Mouse (Mus musculus): ENCODE measurements at regions not wholly inside any gene's neighbourhood (a gene's known extent, or its start where the extent isn't known, plus 50 kb on each side); places are given as distances from the start of the nearest gene placed in this dataset.
A peak's percentile ranks its signal among the peaks of the same experiment; 100 is the strongest.

- no peak overlapping the region for H3K27ac ChIP-seq
- H3K4me2 ChIP-seq, result no peak overlapping the region
- H3K36me3 ChIP-seq (replicated peaks), result no peaks in the 10 kb centered on the region
- H3K27me3 ChIP-seq, result no peaks in the 10 kb centered on the region
- no peaks in the 10 kb centered on the region for H3K4me1 ChIP-seq
- H3K4me3 ChIP-seq (replicated peaks), result no peak overlapping the region
- 76% methylated on average over 6 of the region's 6 CpGs for WGBS
- H3K9ac ChIP-seq, result no peak overlapping the region
- ATAC-seq (ENCODE audit: low FRiP score), result no peak
- H3K9me3 ChIP-seq, result no peaks in the 10 kb centered on the region
Measured at GRCm38 (mm10) chr12:27283964-27284363, 58.4 kb downstream of the Sox11 start.

GRCm38 (mm10) chr12:27261965-27262364 lies 80.4 kb downstream of the Sox11 start:
- Histone ChIP-seq H3K4me2 (no peak overlapping the region), H3K9me3 (no peaks in the 10 kb centered on the region), H3K27me3 (no peaks in the 10 kb centered on the region), H3K9ac (no peak overlapping the region), H3K4me1 (no peaks in the 10 kb centered on the region), H3K36me3 (replicated peaks) (no peaks in the 10 kb centered on the region), H3K27ac (no peak overlapping the region), H3K4me3 (replicated peaks) (no peak overlapping the region)
- ATAC-seq (ENCODE audit: low FRiP score), result no peak

- Histone ChIP-seq H3K27ac (no peak overlapping the region), H3K4me2 (no peak overlapping the region), H3K4me1 (no peaks in the 10 kb centered on the region), H3K9me3 (no peaks in the 10 kb centered on the region), H3K9ac (no peak overlapping the region), H3K4me3 (replicated peaks) (no peak overlapping the region), H3K27me3 (no peaks in the 10 kb centered on the region), H3K36me3 (replicated peaks) (no peaks in the 10 kb centered on the region)
- WGBS, result 63% methylated on average over 3 of the region's 3 CpGs
- no peak for ATAC-seq (ENCODE audit: low FRiP score)
Measured at GRCm38 (mm10) chr12:27254125-27254524, 88.2 kb downstream of the Sox11 start.

GRCm38 (mm10) chr12:27251521-27251920 lies 90.9 kb downstream of the Sox11 start:
- no peak overlapping the region for H3K4me2 ChIP-seq
- no peak overlapping the region for H3K9ac ChIP-seq
- H3K27me3 ChIP-seq, result no peaks in the 10 kb centered on the region
- 75% methylated on average over 5 of the region's 5 CpGs for WGBS
- H3K4me3 ChIP-seq (replicated peaks), result no peak overlapping the region
- no peaks in the 10 kb centered on the region for H3K9me3 ChIP-seq
- H3K4me1 ChIP-seq, result peaks cover 18% of the 10 kb centered on the region
- ATAC-seq (ENCODE audit: low FRiP score), result no peak
- no peaks in the 10 kb centered on the region for H3K36me3 ChIP-seq (replicated peaks)
- H3K27ac ChIP-seq, result no peak overlapping the region

GRCm38 (mm10) chr12:27248545-27248855 lies 93.9 kb downstream of the Sox11 start:
- H3K27ac ChIP-seq, result peak overlapping the region; percentile 81
- WGBS, result 18% methylated on average over 3 of the region's 3 CpGs
- peak; percentile 92 for ATAC-seq (ENCODE audit: low FRiP score)
- H3K4me2 ChIP-seq, result peak overlapping the region; percentile 4
- H3K36me3 ChIP-seq (replicated peaks), result no peaks in the 10 kb centered on the region
- peaks cover 18% of the 10 kb centered on the region for H3K4me1 ChIP-seq
- H3K9me3 ChIP-seq, result no peaks in the 10 kb centered on the region
- no peak overlapping the region for H3K4me3 ChIP-seq (replicated peaks)
- H3K27me3 ChIP-seq, result no peaks in the 10 kb centered on the region
- H3K9ac ChIP-seq, result no peak overlapping the region

GRCm38 (mm10) chr12:27247756-27248544 lies 94.4 kb downstream of the Sox11 start:
- ATAC-seq (ENCODE audit: low FRiP score), result peak; percentile 83
- WGBS, result 46% methylated on average over 10 of the region's 10 CpGs
- H3K4me3 ChIP-seq (replicated peaks), result no peak overlapping the region
- H3K9me3 ChIP-seq, result no peaks in the 10 kb centered on the region
- no peak overlapping the region for H3K9ac ChIP-seq
- no peaks in the 10 kb centered on the region for H3K27me3 ChIP-seq
- peak overlapping the region; percentile 4 for H3K4me2 ChIP-seq
- H3K36me3 ChIP-seq (replicated peaks), result no peaks in the 10 kb centered on the region
- peaks cover 18% of the 10 kb centered on the region for H3K4me1 ChIP-seq
- peak overlapping the region; percentile 81 for H3K27ac ChIP-seq

GRCm38 (mm10) chr12:27235748-27236147 lies 106.6 kb downstream of the Sox11 start:
- no peaks in the 10 kb centered on the region for H3K9me3 ChIP-seq
- H3K9ac ChIP-seq, result no peak overlapping the region
- no peak for ATAC-seq (ENCODE audit: low FRiP score)
- no peak overlapping the region for H3K4me3 ChIP-seq (replicated peaks)
- H3K4me2 ChIP-seq, result no peak overlapping the region
- 87% methylated on average over 1 of the region's 1 CpGs for WGBS
- no peaks in the 10 kb centered on the region for H3K36me3 ChIP-seq (replicated peaks)
- H3K27ac ChIP-seq, result no peak overlapping the region
- no peaks in the 10 kb centered on the region for H3K4me1 ChIP-seq
- H3K27me3 ChIP-seq, result no peaks in the 10 kb centered on the region

- Histone ChIP-seq H3K9ac (no peak overlapping the region), H3K4me3 (replicated peaks) (no peak overlapping the region), H3K9me3 (no peaks in the 10 kb centered on the region), H3K27ac (no peak overlapping the region), H3K4me2 (no peak overlapping the region), H3K4me1 (no peaks in the 10 kb centered on the region), H3K27me3 (no peaks in the 10 kb centered on the region), H3K36me3 (replicated peaks) (no peaks in the 10 kb centered on the region)
- ATAC-seq (ENCODE audit: low FRiP score), result no peak
- WGBS, result 93% methylated on average over 3 of the region's 3 CpGs
Measured at GRCm38 (mm10) chr12:27221541-27221940, 120.8 kb downstream of the Sox11 start.

- ATAC-seq (ENCODE audit: low FRiP score), result no peak
- H3K27ac ChIP-seq, result no peak overlapping the region
- 78% methylated on average over 7 of the region's 7 CpGs for WGBS
Measured at GRCm38 (mm10) chr12:27201191-27201590, 141.2 kb downstream of the Sox11 start.

GRCm38 (mm10) chr12:27194001-27194400 lies 148.4 kb downstream of the Sox11 start:
- H3K4me2 ChIP-seq, result no peak overlapping the region
- no peaks in the 10 kb centered on the region for H3K27me3 ChIP-seq
- H3K36me3 ChIP-seq (replicated peaks), result no peaks in the 10 kb centered on the region
- H3K27ac ChIP-seq, result no peak overlapping the region
- H3K9me3 ChIP-seq, result no peaks in the 10 kb centered on the region
- H3K4me3 ChIP-seq (replicated peaks), result no peak overlapping the region
- H3K4me1 ChIP-seq, result no peaks in the 10 kb centered on the region
- no peak overlapping the region for H3K9ac ChIP-seq
- ATAC-seq (ENCODE audit: low FRiP score), result no peak

More at GRCm38 (mm10) chr12:27201191-27201590, 141.2 kb downstream of the Sox11 start:
- Histone ChIP-seq H3K4me3 (replicated peaks) (no peak overlapping the region), H3K9me3 (no peaks in the 10 kb centered on the region), H3K36me3 (replicated peaks) (no peaks in the 10 kb centered on the region), H3K9ac (no peak overlapping the region), H3K4me2 (no peak overlapping the region), H3K27me3 (no peaks in the 10 kb centered on the region), H3K4me1 (no peaks in the 10 kb centered on the region)

- WGBS, result 78% methylated on average over 6 of the region's 6 CpGs
- Histone ChIP-seq H3K9ac (no peak overlapping the region), H3K9me3 (no peaks in the 10 kb centered on the region), H3K4me1 (no peaks in the 10 kb centered on the region), H3K27ac (no peak overlapping the region), H3K36me3 (replicated peaks) (no peaks in the 10 kb centered on the region), H3K27me3 (no peaks in the 10 kb centered on the region), H3K4me2 (no peak overlapping the region), H3K4me3 (replicated peaks) (no peak overlapping the region)
- no peak for ATAC-seq (ENCODE audit: low FRiP score)
Measured at GRCm38 (mm10) chr12:27191916-27192315, 150.5 kb downstream of the Sox11 start.

GRCm38 (mm10) chr12:27187480-27187879 lies 154.9 kb downstream of the Sox11 start:
- no peaks in the 10 kb centered on the region for H3K36me3 ChIP-seq (replicated peaks)
- no peaks in the 10 kb centered on the region for H3K9me3 ChIP-seq
- no peak overlapping the region for H3K9ac ChIP-seq
- 73% methylated on average over 3 of the region's 3 CpGs for WGBS
- H3K4me2 ChIP-seq, result no peak overlapping the region
- no peaks in the 10 kb centered on the region for H3K27me3 ChIP-seq
- H3K27ac ChIP-seq, result no peak overlapping the region
- peaks cover 17% of the 10 kb centered on the region for H3K4me1 ChIP-seq
- H3K4me3 ChIP-seq (replicated peaks), result no peak overlapping the region
- ATAC-seq (ENCODE audit: low FRiP score), result no peak

All from forebrain, embryonic 12.5 days (tissue).